Mouse (Mus musculus) MEL (cell line): ENCODE data around the gene Gm21969. TPM values are rescaled to one million over a fixed set of nuclear protein-coding genes. Genes with fewer than 3 reads are reported as not detected.
A peak's percentile ranks its signal among the peaks of the same experiment; 100 is the strongest.

Source experiments
- DNase-seq: peaks from one replicate; pipeline ENCODE4 v3.0.0; 2011; ENCODE audit warnings: low read depth, low spot score
- H3K27ac ChIP-seq: 2 replicates; pipeline ENCODE4 v1.5.1; 2012; ENCODE audit warnings: low read depth, mild to moderate bottlenecking, control low read depth, low read length, moderate library complexity; ENCODE audit not compliant: control insufficient read depth
- H3K27me3 ChIP-seq, 2 experiments: fragments of 150-350 bp in 1 of 2; sonication (generic) in 1 of 2; 2 replicates each; pipeline ENCODE4 v1.6.1; 2012; ENCODE audit warnings: low read length in 2 of 2, mild to moderate bottlenecking in 2 of 2, improper control_type of control experiment in 1 of 2, moderate library complexity in 1 of 2; ENCODE audit not compliant: insufficient read depth in 2 of 2, control insufficient read depth in 1 of 2
- H3K36me3 ChIP-seq, 2 experiments: 2 replicates each; pipeline ENCODE4 v1.6.1; 2012 to 2014; ENCODE audit warnings: low read length in 2 of 2, improper control_type of control experiment in 1 of 2, inconsistent platforms in 1 of 2, mild to moderate bottlenecking in 1 of 2; ENCODE audit not compliant: insufficient read depth in 2 of 2, control insufficient read depth in 1 of 2
- H3K4me1 ChIP-seq, 2 experiments: fragments of 150-350 bp in 1 of 2; sonication (generic) in 1 of 2; 2 replicates each; pipeline ENCODE4 v1.6.1; 2012; ENCODE audit warnings: low read length in 2 of 2, improper control_type of control experiment in 1 of 2, mild to moderate bottlenecking in 1 of 2; ENCODE audit not compliant: insufficient read depth in 2 of 2, control insufficient read depth in 1 of 2
- H3K4me3 ChIP-seq, 2 experiments: fragments of 150-350 bp in 1 of 2; sonication (generic) in 1 of 2; 2 replicates each; pipeline ENCODE4 v1.5.1; 2012; ENCODE audit warnings: low read depth in 2 of 2, low read length in 2 of 2, mild to moderate bottlenecking in 2 of 2, moderate library complexity in 2 of 2, control low read depth in 1 of 2, improper control_type of control experiment in 1 of 2; ENCODE audit not compliant: control insufficient read depth in 1 of 2, insufficient read depth in 1 of 2
- H3K79me2 ChIP-seq: 2 replicates; pipeline ENCODE4 v1.6.1; 2012; ENCODE audit warnings: mild to moderate bottlenecking, low read length, moderate library complexity; ENCODE audit not compliant: control insufficient read depth, poor library complexity, insufficient read depth
- H3K9ac ChIP-seq: 2 replicates; pipeline ENCODE4 v1.6.1; 2012; ENCODE audit warnings: low read depth, mild to moderate bottlenecking, control low read depth, low read length, moderate library complexity; ENCODE audit not compliant: control insufficient read depth, poor library complexity, severe bottlenecking
- H3K9me3 ChIP-seq: fragments of 150-350 bp; sonication (generic); replicated peaks from 2 replicates; pipeline ENCODE4 v1.6.1; 2012; ENCODE audit warnings: mild to moderate bottlenecking, low read length, improper control_type of control experiment, moderate library complexity; ENCODE audit not compliant: insufficient read depth
- CHD2 ChIP-seq: IDR thresholded peaks from 2 replicates; pipeline ENCODE4 v1.6.1; 2011; ENCODE audit warnings: low read length, improper control_type of control experiment
- CTCF ChIP-seq, 3 experiments: IDR thresholded peaks in 2 of 3; conservative IDR thresholded peaks in 1 of 3; 2 replicates each; pipeline ENCODE4 v1.5.1; 2011 to 2012; ENCODE audit warnings: low read length in 3 of 3, low read depth in 2 of 3, mild to moderate bottlenecking in 2 of 3, improper control_type of control experiment in 1 of 3, inconsistent platforms in 1 of 3, mixed read lengths in 1 of 3, moderate library complexity in 1 of 3; ENCODE audit not compliant: control insufficient read depth in 1 of 3, insufficient read depth in 1 of 3, poor library complexity in 1 of 3, severe bottlenecking in 1 of 3
- E2F4 ChIP-seq: IDR thresholded peaks from 2 replicates; pipeline ENCODE4 v1.6.1; 2011; ENCODE audit warnings: low read depth, low read length, improper control_type of control experiment, borderline replicate concordance
- ELF1 ChIP-seq: IDR thresholded peaks from 2 replicates; pipeline ENCODE4 v1.6.1; 2014; ENCODE audit warnings: low read depth, mild to moderate bottlenecking, inconsistent platforms, low read length, improper control_type of control experiment, moderate library complexity
- EP300 ChIP-seq, 2 experiments: IDR thresholded peaks; 2 replicates each; pipeline ENCODE4 v1.6.1; 2011; ENCODE audit warnings: improper control_type of control experiment in 2 of 2, low read length in 2 of 2, low read depth in 1 of 2, mild to moderate bottlenecking in 1 of 2
- GABPA ChIP-seq: IDR thresholded peaks from 2 replicates; pipeline ENCODE4 v1.6.1; 2012; ENCODE audit warnings: low read depth, mild to moderate bottlenecking, inconsistent platforms, low read length, improper control_type of control experiment, moderate library complexity
- GATA1 ChIP-seq: IDR thresholded peaks from 2 replicates; pipeline ENCODE4 v1.6.1; 2011; ENCODE audit warnings: low read depth, low read length, improper control_type of control experiment
- HCFC1 ChIP-seq: IDR thresholded peaks from 2 replicates; pipeline ENCODE4 v1.6.1; 2012; ENCODE audit warnings: low read depth, mild to moderate bottlenecking, inconsistent platforms, low read length, improper control_type of control experiment, moderate library complexity
- JUND ChIP-seq: IDR thresholded peaks from 2 replicates; pipeline ENCODE4 v1.6.1; 2011; ENCODE audit warnings: low read depth, mild to moderate bottlenecking, improper control_type of control experiment, low read length
- KAT2A ChIP-seq: conservative IDR thresholded peaks from 2 replicates; pipeline ENCODE4 v1.6.1; 2012; ENCODE audit warnings: low read depth, low read length, improper control_type of control experiment, inconsistent platforms
- MAFK ChIP-seq: IDR thresholded peaks from 2 replicates; pipeline ENCODE4 v1.6.1; 2011; ENCODE audit warnings: low read depth, mild to moderate bottlenecking, low read length, improper control_type of control experiment, borderline replicate concordance
- MAX ChIP-seq: IDR thresholded peaks from 2 replicates; pipeline ENCODE4 v1.6.1; 2011; ENCODE audit warnings: low read length, improper control_type of control experiment
- MAZ ChIP-seq: IDR thresholded peaks from 2 replicates; pipeline ENCODE4 v1.6.1; 2012; ENCODE audit warnings: low read depth, mild to moderate bottlenecking, inconsistent platforms, low read length, improper control_type of control experiment
- MEF2A ChIP-seq: IDR thresholded peaks from 2 replicates; pipeline ENCODE4 v1.6.1; 2014; ENCODE audit warnings: low read depth, mild to moderate bottlenecking, inconsistent platforms, low read length, improper control_type of control experiment; ENCODE audit not compliant: poor library complexity, insufficient replicate concordance, severe bottlenecking; ENCODE audit errors: extremely low read depth
- MXI1 ChIP-seq: IDR thresholded peaks from 2 replicates; pipeline ENCODE4 v1.6.1; 2011; ENCODE audit warnings: mild to moderate bottlenecking, low read depth, low read length, improper control_type of control experiment
- MYB ChIP-seq: IDR thresholded peaks from 2 replicates; pipeline ENCODE4 v1.6.1; 2011; ENCODE audit warnings: mild to moderate bottlenecking, low read depth, low read length, improper control_type of control experiment
- MYC ChIP-seq: IDR thresholded peaks from 2 replicates; pipeline ENCODE4 v1.6.1; 2011; ENCODE audit warnings: low read depth, mild to moderate bottlenecking, low read length, improper control_type of control experiment, moderate library complexity
- NELFE ChIP-seq: IDR thresholded peaks from 2 replicates; pipeline ENCODE4 v1.6.1; 2011; ENCODE audit warnings: low read depth, low read length, improper control_type of control experiment
- POLR2AphosphoS5 ChIP-seq: IDR thresholded peaks from 2 replicates; pipeline ENCODE4 v1.6.1; 2012; ENCODE audit warnings: low read depth, borderline replicate concordance, mild to moderate bottlenecking, inconsistent platforms, low read length, moderate library complexity, mixed read lengths
- RAD21 ChIP-seq: IDR thresholded peaks from 2 replicates; pipeline ENCODE4 v1.6.1; 2011; ENCODE audit warnings: mild to moderate bottlenecking, low read depth, low read length, improper control_type of control experiment
- RCOR1 ChIP-seq: IDR thresholded peaks from 2 replicates; pipeline ENCODE4 v1.6.1; 2012; ENCODE audit warnings: low read depth, mild to moderate bottlenecking, inconsistent platforms, low read length, improper control_type of control experiment
- SIN3A ChIP-seq: IDR thresholded peaks from 2 replicates; pipeline ENCODE4 v1.6.1; 2012; ENCODE audit warnings: low read length, improper control_type of control experiment, inconsistent platforms
- SMC3 ChIP-seq: IDR thresholded peaks from 2 replicates; pipeline ENCODE4 v1.6.1; 2011; ENCODE audit warnings: low read depth, low read length, improper control_type of control experiment
- TAL1 ChIP-seq: IDR thresholded peaks from 2 replicates; pipeline ENCODE4 v1.6.1; 2012; ENCODE audit warnings: mild to moderate bottlenecking, inconsistent platforms, low read length, moderate library complexity, mixed read lengths
- TBP ChIP-seq: IDR thresholded peaks from 2 replicates; pipeline ENCODE4 v1.8.0; 2011; ENCODE audit warnings: low read depth, low read length, improper control_type of control experiment
- TCF12 ChIP-seq: IDR thresholded peaks from 2 replicates; pipeline ENCODE4 v1.6.1; 2014; ENCODE audit warnings: low read depth, mild to moderate bottlenecking, inconsistent platforms, low read length, improper control_type of control experiment, moderate library complexity
- USF1 ChIP-seq: IDR thresholded peaks from 2 replicates; pipeline ENCODE4 v1.6.1; 2014; ENCODE audit warnings: low read depth, mild to moderate bottlenecking, inconsistent platforms, low read length, improper control_type of control experiment, moderate library complexity
- USF2 ChIP-seq, 2 experiments: IDR thresholded peaks; 2 replicates each; pipeline ENCODE4 v1.6.1; 2011 to 2012; ENCODE audit warnings: improper control_type of control experiment in 2 of 2, low read length in 2 of 2, borderline replicate concordance in 1 of 2, inconsistent platforms in 1 of 2, low read depth in 1 of 2, mild to moderate bottlenecking in 1 of 2; ENCODE audit not compliant: insufficient read depth in 1 of 2
- ZC3H11A ChIP-seq: IDR thresholded peaks from 2 replicates; pipeline ENCODE4 v1.6.1; 2012; ENCODE audit warnings: low read depth, mild to moderate bottlenecking, inconsistent platforms, low read length, improper control_type of control experiment
- ZKSCAN1 ChIP-seq: IDR thresholded peaks from 2 replicates; pipeline ENCODE4 v1.6.1; 2012; ENCODE audit warnings: low read depth, mild to moderate bottlenecking, inconsistent platforms, low read length, improper control_type of control experiment, moderate library complexity
- ZMIZ1 ChIP-seq: IDR thresholded peaks from 2 replicates; pipeline ENCODE4 v1.6.1; 2012; ENCODE audit warnings: low read depth, mild to moderate bottlenecking, inconsistent platforms, low read length, improper control_type of control experiment, moderate library complexity
- ZNF384 ChIP-seq: IDR thresholded peaks from 2 replicates; pipeline ENCODE4 v1.6.1; 2012; ENCODE audit warnings: low read depth, mild to moderate bottlenecking, inconsistent platforms, low read length, improper control_type of control experiment
- polyA plus RNA-seq, 2 experiments: library from polyadenylated mRNA; stranded (reverse) in 1 of 2; unstranded in 1 of 2; fragments of >175 nt in 1 of 2; fragments of >200 nt in 1 of 2; gene quantifications; 2 replicates each; pipeline versions ENCODE4 v1.2.1 to v1.2.4; 2012; ENCODE audit warnings: low replicate concordance in 2 of 2, low read depth in 1 of 2; ENCODE audit not compliant: insufficient read length in 2 of 2, insufficient read depth in 1 of 2, missing spikeins in 1 of 2
- total RNA-seq: library from RNA; depleted of rRNA; stranded (reverse); fragments of 300-350 nt; gene quantifications from 2 replicates; pipeline ENCODE4 v1.2.3, GENCODE M21; 2012

The Gm21969 gene
- total and polyA plus RNA-seq, 3 experiments, result 0.03 TPM; not detected in 2

DNA sequence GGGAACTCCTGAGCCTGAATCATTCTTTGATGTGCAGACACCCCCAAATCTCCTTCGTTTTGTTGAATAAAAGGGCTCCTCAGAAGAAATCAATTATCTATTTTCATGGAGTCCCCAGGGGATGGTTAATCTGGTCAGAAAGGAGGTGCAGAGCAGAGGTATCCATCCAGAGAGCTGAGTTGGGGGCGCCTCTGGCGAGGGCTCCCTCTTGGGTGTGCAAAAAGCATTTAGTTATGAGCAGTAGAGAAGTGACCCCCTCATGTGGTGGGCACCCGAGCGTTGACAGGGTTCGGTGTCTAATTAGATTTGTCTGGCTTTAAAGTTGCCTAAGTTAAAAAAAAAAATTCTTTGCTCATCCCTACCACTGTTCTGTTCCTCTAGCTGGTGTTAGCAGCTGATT is 8.0 kb downstream of the Gm21969 start:
- no peak for DNase-seq
- Histone ChIP-seq H3K27me3 (no peaks in the 10 kb centered on the region), H3K9ac (no peak overlapping the region), H3K36me3 (no peaks in the 10 kb centered on the region), H3K4me1 (no peaks in the 10 kb centered on the region), H3K27ac (no peak overlapping the region), H3K9me3 (no peaks in the 10 kb centered on the region), H3K4me3 (no peak overlapping the region), H3K79me2 (no peaks in the 10 kb centered on the region)
- no peak for TF ChIP-seq TAL1
- no peak for TF ChIP-seq NELFE
- TF ChIP-seq POLR2AphosphoS5, result no peak
- TF ChIP-seq KAT2A, result no peak
- no peak for TF ChIP-seq ZKSCAN1
- TF ChIP-seq GABPA, result no peak
- no peak for TF ChIP-seq ZC3H11A
- TF ChIP-seq MXI1, result no peak
- no peak for TF ChIP-seq MYB
- no peak for TF ChIP-seq USF2 (IDR thresholded peaks at IDR 0.05; ENCODE audit: borderline replicate concordance in 1 of 2, insufficient read depth in 1 of 2, low read depth in 1 of 2, low read length in 2 of 2)
- TF ChIP-seq ZMIZ1, result no peak

DNA sequence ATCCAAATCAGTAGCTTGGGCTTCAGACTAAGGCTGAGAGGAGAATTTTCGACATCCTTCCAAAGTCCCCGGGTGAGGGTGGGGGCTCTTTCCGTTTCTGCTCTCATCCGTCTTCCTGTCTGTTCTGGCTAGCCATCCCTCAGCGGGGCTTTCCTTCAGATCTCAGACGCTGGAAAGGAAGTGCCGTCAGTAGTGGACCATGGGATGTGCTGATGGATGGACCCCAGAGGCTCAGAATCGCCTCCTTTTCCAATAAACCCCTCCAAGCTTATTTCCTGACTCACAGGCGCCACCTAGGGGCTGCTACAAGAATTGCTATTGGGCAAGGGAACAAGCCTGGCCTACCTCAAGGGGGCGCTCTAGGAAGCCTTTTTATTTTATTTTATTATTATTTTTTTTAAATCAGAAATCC is 8.6 kb downstream of the Gm21969 start:
- Histone ChIP-seq H3K79me2 (no peaks in the 10 kb centered on the region), H3K4me1 (no peaks in the 10 kb centered on the region), H3K27me3 (no peaks in the 10 kb centered on the region), H3K36me3 (no peaks in the 10 kb centered on the region), H3K4me3 (no peak overlapping the region), H3K27ac (no peak overlapping the region), H3K9me3 (no peaks in the 10 kb centered on the region), H3K9ac (no peak overlapping the region)
- DNase-seq, result peak; percentile 70
- TF ChIP-seq SIN3A (no peak), TAL1 (no peak), ELF1 (no peak), ZNF384 (peak; percentile 87), MEF2A (no peak), CTCF (IDR thresholded peaks at IDR 0.05 in 2 of 3, conservative IDR thresholded peaks at IDR 0.05 in 1 of 3; ENCODE audit: control insufficient read depth in 1 of 3, insufficient read depth in 1 of 3, low read depth in 2 of 3, low read length in 3 of 3, poor library complexity in 1 of 3, severe bottlenecking in 1 of 3) (peak; percentile 90 to 97 (median 95)), CHD2 (no peak), RAD21 (peak; percentile 69), USF1 (no peak), ZC3H11A (peak; percentile 57), MXI1 (no peak), JUND (no peak), MAFK (no peak), E2F4 (no peak), NELFE (no peak), MAX (no peak), GATA1 (no peak), SMC3 (peak; percentile 69), EP300 (IDR thresholded peaks at IDR 0.05; ENCODE audit: low read depth in 1 of 2, low read length in 2 of 2) (no peak), ZMIZ1 (no peak), TBP (no peak), GABPA (no peak), MYC (no peak), TCF12 (no peak), HCFC1 (0 out of 2 replicates have a peak, but pooled peaks have one; percentile 31), RCOR1 (no peak), USF2 (IDR thresholded peaks at IDR 0.05; ENCODE audit: borderline replicate concordance in 1 of 2, insufficient read depth in 1 of 2, low read depth in 1 of 2, low read length in 2 of 2) (no peak), MAZ (no peak)
